Mouse (Mus musculus) bone marrow, adult 2 months (tissue): ENCODE results near the gene Mdn1. TPM values are rescaled to one million over a fixed set of nuclear protein-coding genes. Genes with fewer than 3 reads are reported as not detected.

Experiments used
- H3K27ac ChIP-seq: fragments of 200-500 bp; 2 replicates; pipeline ENCODE4 v1.5.1; 2012; ENCODE audit warnings: low read depth, mild to moderate bottlenecking, control low read depth, inconsistent platforms, low read length; ENCODE audit not compliant: control insufficient read depth, poor library complexity, insufficient read depth
- H3K4me1 ChIP-seq: fragments of 200-500 bp; 2 replicates; pipeline ENCODE4 v1.6.1; 2011; ENCODE audit warnings: low read length; ENCODE audit not compliant: control insufficient read depth, insufficient read depth
- H3K4me3 ChIP-seq: fragments of 200-500 bp; replicated peaks from 2 replicates; pipeline ENCODE3; 2011; ENCODE audit warnings: mild to moderate bottlenecking, low read depth, low read length, control low read depth; ENCODE audit not compliant: control insufficient read depth
- CTCF ChIP-seq: fragments of 200-500 bp; IDR thresholded peaks from 2 replicates; pipeline ENCODE4 v1.5.1; 2011; ENCODE audit warnings: low read length, control low read depth; ENCODE audit not compliant: control insufficient read depth, insufficient read depth
- POLR2A ChIP-seq: fragments of 200-500 bp; IDR thresholded peaks from 2 replicates; pipeline ENCODE4 v1.6.1; 2011; ENCODE audit warnings: low read depth, mild to moderate bottlenecking, control low read depth, low read length, borderline replicate concordance; ENCODE audit not compliant: control insufficient read depth
- WGBS: fragments of 180-500 bp; shearing (Covaris S2); methylation state at CpG from one replicate; pipeline ENCODE4 v1.1.7; 2018; 5-methylcytosine and 5-hydroxymethylcytosine counted together
- polyA plus RNA-seq: library from polyadenylated mRNA; stranded (reverse); fragments of >200 nt; gene quantifications from 2 replicates; pipeline ENCODE4 v1.2.4, GENCODE M21; 2011; ENCODE audit warnings: low replicate concordance; ENCODE audit not compliant: missing spikeins, insufficient read depth, insufficient read length

The Mdn1 gene
- polyA plus RNA-seq, 1 experiment: 19.0 TPM

DNA sequence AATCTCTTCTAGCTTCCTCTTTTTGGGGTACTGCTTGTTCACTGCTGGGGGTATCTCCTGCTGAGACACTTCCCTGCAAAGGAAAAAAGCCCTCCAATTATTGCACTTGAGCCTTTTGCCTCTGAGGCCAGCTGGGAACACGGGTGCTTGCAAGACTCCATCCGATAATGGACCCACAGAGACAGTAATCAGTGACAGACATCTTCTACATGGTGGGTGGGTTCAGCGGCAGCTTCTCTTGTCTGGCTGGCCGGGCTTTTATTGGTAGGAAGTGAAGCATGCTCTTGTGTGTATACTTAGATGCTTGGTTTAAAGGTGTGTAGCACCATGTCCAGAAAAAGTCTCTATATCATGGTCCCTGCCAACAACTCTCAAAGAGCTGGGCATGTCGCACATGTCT, 160.6 kb downstream of the Mdn1 start:
- Histone ChIP-seq H3K4me1 (no peaks in the 10 kb centered on the region), H3K4me3 (no peak overlapping the region), H3K27ac (no peak overlapping the region)
- TF ChIP-seq POLR2A: no peak
- no peak for TF ChIP-seq CTCF
- 70% methylated on average over 5 of the region's 5 CpGs for WGBS

GRCm38 (mm10) chr4:32820676-32821075, 163.8 kb downstream of the Mdn1 start:
- 89% methylated on average over 3 of the region's 3 CpGs for WGBS
- Histone ChIP-seq H3K4me1 (no peaks in the 10 kb centered on the region), H3K27ac (no peak overlapping the region), H3K4me3 (no peak overlapping the region)
- TF ChIP-seq CTCF (no peak), POLR2A (no peak)

GRCm38 (mm10) chr4:32824254-32824653, 167.3 kb downstream of the Mdn1 start:
- TF ChIP-seq POLR2A (no peak), CTCF (no peak)
- WGBS: 65% methylated on average over 8 of the region's 8 CpGs
- H3K4me1 ChIP-seq: no peaks in the 10 kb centered on the region
- no peak overlapping the region for H3K4me3 ChIP-seq
- no peak overlapping the region for H3K27ac ChIP-seq

Other genes starting within 250 kb of the Mdn1 start
- not detected in 2 replicates for gene Gja10, start 54.4 kb upstream of the Mdn1 start, polyA plus RNA-seq
- gene Casp8ap2, start 41.7 kb upstream of the Mdn1 start, polyA plus RNA-seq: 5.3 and 11.1 TPM in 2 replicates
- gene Lyrm2, start 143.1 kb downstream of the Mdn1 start, polyA plus RNA-seq: 15.8 and 19.0 TPM in 2 replicates